ENCODE assay signal across 8 mouse cellular contexts in the genomic region with DNA sequence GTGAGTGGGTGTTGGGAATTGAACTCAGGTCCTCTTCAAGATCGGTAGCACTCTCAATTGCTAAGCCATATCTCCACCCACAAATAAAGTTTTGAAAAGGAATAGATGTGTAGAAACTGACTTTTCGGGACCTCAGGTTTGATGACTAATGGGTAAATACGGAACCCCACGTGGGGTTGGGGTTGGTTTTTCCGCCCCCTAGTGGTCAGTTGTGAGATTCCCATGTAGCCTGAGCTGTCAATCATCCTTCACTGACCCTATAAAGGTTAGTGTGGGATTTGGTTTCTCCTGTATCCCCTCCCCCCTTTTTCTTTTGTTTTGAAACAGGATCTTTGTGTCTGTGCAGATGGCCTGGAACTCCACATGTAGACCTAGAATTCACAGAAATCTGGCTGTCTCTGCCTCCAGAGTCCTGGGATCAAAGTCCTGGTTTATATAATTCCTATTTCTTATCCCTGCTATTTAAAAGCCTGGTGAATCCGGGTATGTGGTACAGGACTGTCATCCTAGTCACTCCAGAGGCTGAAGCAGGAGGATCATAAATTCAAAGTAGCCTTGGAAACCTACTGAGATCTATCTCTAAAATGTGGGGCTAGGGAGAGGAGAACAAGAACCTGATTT. TPM values are rescaled to one million over a fixed set of nuclear protein-coding genes. Genes with fewer than 3 reads are reported as not detected.
DNase-seq lines count a peak whose midpoint lies in the region; TF ChIP-seq lines count a peak whose summit lies in the region.

No protein-coding gene starts in this region.

- no peak for TF ChIP-seq POLR2A in heart, adult 2 months (IDR thresholded peaks at IDR 0.05; ENCODE audit: insufficient read depth, low read depth, low read length)
- no peak for TF ChIP-seq POLR2A in MEL (IDR thresholded peaks at IDR 0.05; ENCODE audit: control insufficient read depth in 1 of 2, insufficient read depth in 1 of 2, low read depth in 1 of 2, low read length in 2 of 2, poor library complexity in 1 of 2)

- peaks cover 1% of the 10 kb centered on the region; the same call in 1 of the 2 replicates for H3K4me1 ChIP-seq in heart, adult 2 months (ENCODE audit: control insufficient read depth, insufficient read depth, low read length)
- H3K4me1 ChIP-seq in MEL (ENCODE audit: control insufficient read depth in 1 of 2, insufficient read depth in 2 of 2, low read length in 2 of 2) = peaks cover 0 to 5% of the 10 kb centered on the region in 2 experiments; a peak in 1 of 4 replicates

- no peaks in the 10 kb centered on the region for H3K27me3 ChIP-seq in heart, adult 2 months (ENCODE audit: control insufficient read depth, insufficient read depth, low read length)
- H3K27me3 ChIP-seq in MEL (ENCODE audit: control insufficient read depth in 1 of 2, insufficient read depth in 2 of 2, low read length in 2 of 2) = no peaks in the 10 kb centered on the region
- H3K27me3 ChIP-seq in splenic B cell, adult 2 months (ENCODE audit: control insufficient read depth, insufficient read depth, low read length, poor library complexity, severe bottlenecking) = no peaks in the 10 kb centered on the region

- H3K4me3 ChIP-seq in heart, adult 2 months = no peak overlapping the region
- no peak overlapping the region; a peak in 1 of 4 replicates for H3K4me3 ChIP-seq in MEL (ENCODE audit: control insufficient read depth in 1 of 2, insufficient read depth in 1 of 2, low read depth in 2 of 2, low read length in 2 of 2)

- no peaks in the 10 kb centered on the region for H3K79me2 ChIP-seq in heart, adult 2 months (replicated peaks; ENCODE audit: control insufficient read depth, insufficient read depth, low read length)
- no peaks in the 10 kb centered on the region for H3K79me2 ChIP-seq in MEL (ENCODE audit: control insufficient read depth, insufficient read depth, low read length, poor library complexity)

- DNase-seq in heart, adult 2 months = peak; percentile 49 to 66
- DNase-seq in heart, postnatal 25 days (ENCODE audit: low spot score) = no peak
- peak; percentile 76 for DNase-seq in MEL (ENCODE audit: low read depth, low spot score)
- DNase-seq in cerebellum, adult 8-10 months = peak; percentile 56
- peak; percentile 45 for DNase-seq in heart, adult 8-10 months (ENCODE audit: low spot score)
- peak; percentile 67 to 72 for DNase-seq in kidney, postnatal 4 days
- DNase-seq in lung, postnatal 14 days = peak; percentile 75
- peak; percentile 82 for DNase-seq in splenic B cell, adult 2 months (ENCODE audit: low read depth, low spot score)

- H3K9me3 ChIP-seq in MEL (replicated peaks; ENCODE audit: insufficient read depth, low read length) = no peaks in the 10 kb centered on the region

- TF ChIP-seq EP300 in heart, adult 2 months (IDR thresholded peaks at IDR 0.05; ENCODE audit: insufficient read depth, low read depth, low read length) = 0 out of 2 replicates have a peak, but pooled peaks have one; percentile 29
- TF ChIP-seq EP300 in MEL (IDR thresholded peaks at IDR 0.05; ENCODE audit: low read depth in 1 of 2, low read length in 2 of 2) = no peak

- H3K36me3 ChIP-seq in heart, adult 2 months (ENCODE audit: control insufficient read depth, insufficient read depth, low read length) = no peaks in the 10 kb centered on the region
- H3K36me3 ChIP-seq in MEL (ENCODE audit: control insufficient read depth in 1 of 2, insufficient read depth in 2 of 2, low read length in 2 of 2) = peaks cover 0 to 3% of the 10 kb centered on the region in 2 experiments; a peak in 3 of 4 replicates
- peaks cover 16% of the 10 kb centered on the region for H3K36me3 ChIP-seq in splenic B cell, adult 2 months (ENCODE audit: control insufficient read depth, insufficient read depth, low read length, poor library complexity, severe bottlenecking)

- no peak overlapping the region for H3K27ac ChIP-seq in heart, adult 2 months
- H3K27ac ChIP-seq in MEL (ENCODE audit: control insufficient read depth, low read depth, low read length) = no peak overlapping the region

- peak; percentile 95; the same call in 1 of the 2 replicates for TF ChIP-seq CTCF in heart, adult 2 months (IDR thresholded peaks at IDR 0.05)
- TF ChIP-seq CTCF in MEL (IDR thresholded peaks at IDR 0.05 in 2 of 3, conservative IDR thresholded peaks at IDR 0.05 in 1 of 3; ENCODE audit: control insufficient read depth in 1 of 3, insufficient read depth in 1 of 3, low read depth in 2 of 3, low read length in 3 of 3, poor library complexity in 1 of 3, severe bottlenecking in 1 of 3) = peak; percentile 80 to 92 (median 91)

- 17% methylated on average over 6 of the region's 6 CpGs for WGBS in heart, adult 2 months

- intact Hi-C loops in heart, adult 2 months (cut with DNase I) = loop anchor here (5.0 kb wide), 2 partner anchors 47 to 92 kb away; no protein-coding TSS in a partner anchor
- intact Hi-C loops in heart, postnatal 25 days (cut with DNase I) = loop anchor here (5.0 kb wide), 2 partner anchors 47 to 92 kb away; no protein-coding TSS in a partner anchor

- TF ChIP-seq RAD21 in MEL (IDR thresholded peaks at IDR 0.05; ENCODE audit: low read depth, low read length) = peak; percentile 69

- no peak overlapping the region for H3K9ac ChIP-seq in heart, adult 2 months (ENCODE audit: low read depth, low read length)
- peak overlapping the region; percentile 49 for H3K9ac ChIP-seq in MEL (ENCODE audit: control insufficient read depth, low read depth, low read length, poor library complexity, severe bottlenecking)

TF ChIP-seq in MEL, 35 proteins besides CTCF, POLR2A, EP300 and RAD21:
- TF ChIP-seq ZNF384 (IDR thresholded peaks at IDR 0.05; ENCODE audit: low read depth, low read length) = no peak
- no peak for TF ChIP-seq E2F4 (IDR thresholded peaks at IDR 0.05; ENCODE audit: borderline replicate concordance, low read depth, low read length)
- TF ChIP-seq ELF1 (IDR thresholded peaks at IDR 0.05; ENCODE audit: low read depth, low read length) = no peak
- no peak for TF ChIP-seq CHD1 (IDR thresholded peaks at IDR 0.05; ENCODE audit: low read depth, low read length)
- peak; percentile 81 for TF ChIP-seq SIN3A (IDR thresholded peaks at IDR 0.05; ENCODE audit: low read length)
- TF ChIP-seq USF2 (IDR thresholded peaks at IDR 0.05; ENCODE audit: borderline replicate concordance in 1 of 2, insufficient read depth in 1 of 2, low read depth in 1 of 2, low read length in 2 of 2) = no peak
- no peak for TF ChIP-seq POLR2AphosphoS5 (IDR thresholded peaks at IDR 0.05; ENCODE audit: borderline replicate concordance, low read depth, low read length)
- peak; percentile 76 for TF ChIP-seq USF1 (IDR thresholded peaks at IDR 0.05; ENCODE audit: low read depth, low read length)
- no peak for TF ChIP-seq MYB (IDR thresholded peaks at IDR 0.05; ENCODE audit: low read depth, low read length)
- TF ChIP-seq MYC (IDR thresholded peaks at IDR 0.05; ENCODE audit: low read depth, low read length) = peak; percentile 98
- TF ChIP-seq TCF12 (IDR thresholded peaks at IDR 0.05; ENCODE audit: low read depth, low read length) = no peak
- TF ChIP-seq ETS1 (IDR thresholded peaks at IDR 0.05; ENCODE audit: low read depth, low read length) = no peak
- no peak for TF ChIP-seq MEF2A (IDR thresholded peaks at IDR 0.05; ENCODE audit: extremely low read depth, insufficient replicate concordance, low read depth, low read length, poor library complexity, severe bottlenecking)
- TF ChIP-seq MAX (IDR thresholded peaks at IDR 0.05; ENCODE audit: low read length) = peak; percentile 89
- TF ChIP-seq HCFC1 (IDR thresholded peaks at IDR 0.05; ENCODE audit: low read depth, low read length) = peak; percentile 18; the same call in 1 of the 2 replicates
- no peak for TF ChIP-seq CHD2 (IDR thresholded peaks at IDR 0.05; ENCODE audit: low read length)
- TF ChIP-seq POLR2AphosphoS2 (IDR thresholded peaks at IDR 0.05; ENCODE audit: low read length) = no peak
- TF ChIP-seq TBP (IDR thresholded peaks at IDR 0.05; ENCODE audit: low read depth, low read length) = 0 out of 2 replicates have a peak, but pooled peaks have one; percentile 33
- no peak for TF ChIP-seq KAT2A (conservative IDR thresholded peaks at IDR 0.05; ENCODE audit: low read depth, low read length)
- peak; percentile 92 for TF ChIP-seq MXI1 (IDR thresholded peaks at IDR 0.05; ENCODE audit: low read depth, low read length)
- peak; percentile 76 for TF ChIP-seq SMC3 (IDR thresholded peaks at IDR 0.05; ENCODE audit: low read depth, low read length)
- TF ChIP-seq ZC3H11A (IDR thresholded peaks at IDR 0.05; ENCODE audit: low read depth, low read length) = peak; percentile 46; the same call in 1 of the 2 replicates

RNA-seq across cellular contexts. Expression of a gene that starts 20.4 kb away (rescaled TPM):
- total RNA-seq in heart, adult 2 months (2021) = 10 to 100 TPM; 49.6 to 52.3 TPM
- 50.5 and 76.6 TPM in 2 replicates for polyA plus RNA-seq in heart, adult 2 months (2012; rRNA removed)
- 10 to 100 TPM; 55.6 to 58.0 TPM for total RNA-seq in heart, postnatal 25 days (2021)
- 62.5 and 80.5 TPM in 2 replicates for total RNA-seq in MEL (2012; rRNA removed)
- 10 to 100 TPM in 1 of 2 experiments, not detected in 1; 94.4 TPM for polyA plus RNA-seq in MEL (2012; ENCODE audit: insufficient read depth in 1 of 2, insufficient read length in 2 of 2, low read depth in 1 of 2, low replicate concordance in 2 of 2, missing spikeins in 1 of 2)
- total RNA-seq in heart, adult 8-10 months (2022) = 10 to 100 TPM; 45.0 to 54.2 (median 49.3) TPM

RNA-seq across cellular contexts. Expression of a gene that starts 40.4 kb away (rescaled TPM):
- 1 to 10 TPM; 7.6 to 8.2 TPM for total RNA-seq in heart, adult 2 months (2021)
- 9.7 and 12.2 TPM in 2 replicates for polyA plus RNA-seq in heart, adult 2 months (2012; rRNA removed)
- total RNA-seq in heart, postnatal 25 days (2021) = 1 to 10 TPM; 7.6 to 8.2 TPM
- total RNA-seq in MEL (2012; rRNA removed) = 9.0 and 10.4 TPM in 2 replicates
- polyA plus RNA-seq in MEL (2012; ENCODE audit: insufficient read depth in 1 of 2, insufficient read length in 2 of 2, low read depth in 1 of 2, low replicate concordance in 2 of 2, missing spikeins in 1 of 2) = 1 to 10 TPM in 1 of 2 experiments, not detected in 1; 8.9 TPM
- 1 to 10 TPM; 8.1 to 9.3 (median 8.8) TPM for total RNA-seq in heart, adult 8-10 months (2022)
